Mouse (Mus musculus) hindbrain, embryonic 16.5 days (tissue): ENCODE results near the gene Neil3. TPM values are rescaled to one million over a fixed set of nuclear protein-coding genes. Genes with fewer than 3 reads are reported as not detected.

Source experiments
- ATAC-seq: fragments of 200-750 bp; cut with Nextera tagmentation; 2 replicates; pipeline ENCODE4 v1.8.0; 2017; ENCODE audit warnings: moderate TSS enrichment, moderate library complexity
- H3K27ac ChIP-seq: fragments of 300-500 bp; sonication (generic); 2 replicates; pipeline ENCODE4 v1.5.1; 2014; ENCODE audit warnings: low read depth, mild to moderate bottlenecking, control low read depth, low read length, moderate library complexity
- H3K27me3 ChIP-seq: fragments of 300-500 bp; sonication (generic); replicated peaks from 2 replicates; pipeline ENCODE4 v1.6.1; 2014; ENCODE audit warnings: low read length; ENCODE audit not compliant: control insufficient read depth, insufficient read depth
- H3K36me3 ChIP-seq: fragments of 300-500 bp; sonication (generic); 2 replicates; pipeline ENCODE4 v1.6.1; 2014; ENCODE audit warnings: mild to moderate bottlenecking, low read length, moderate library complexity, mixed read lengths; ENCODE audit not compliant: control insufficient read depth, insufficient read depth
- H3K4me1 ChIP-seq: fragments of 300-500 bp; sonication (generic); 2 replicates; pipeline ENCODE4 v1.6.1; 2014; ENCODE audit warnings: low read depth, low read length; ENCODE audit not compliant: control insufficient read depth, insufficient read depth
- H3K4me2 ChIP-seq: fragments of 300-500 bp; sonication (generic); 2 replicates; pipeline ENCODE4 v1.6.1; 2014; ENCODE audit warnings: mild to moderate bottlenecking, low read length, control low read depth, moderate library complexity
- H3K4me3 ChIP-seq: fragments of 300-500 bp; sonication (generic); 2 replicates; pipeline ENCODE4 v1.5.1; 2014; ENCODE audit warnings: mild to moderate bottlenecking, low read length, control low read depth, moderate library complexity
- H3K9ac ChIP-seq: fragments of 300-500 bp; sonication (generic); 2 replicates; pipeline ENCODE4 v1.6.1; 2014; ENCODE audit warnings: low read depth, mild to moderate bottlenecking, control low read depth, low read length, moderate library complexity
- H3K9me3 ChIP-seq: fragments of 300-500 bp; sonication (generic); 2 replicates; pipeline ENCODE4 v1.6.1; 2014; ENCODE audit warnings: mild to moderate bottlenecking, low read length, moderate library complexity; ENCODE audit not compliant: control insufficient read depth
- WGBS: fragments of 180-500 bp; shearing (Covaris S2); extraction: QIAGEN DNeasy Blood & Tissue Kit; methylation state at CpG from one replicate; pipeline ENCODE4 v1.1.7; 2014; 5-methylcytosine and 5-hydroxymethylcytosine counted together
- polyA plus RNA-seq: library from polyadenylated mRNA; unstranded; fragments of >200 nt; fragmentation: Nextera tagmentation; extraction: Ambion mirVana; gene quantifications from 2 replicates; pipeline ENCODE4 v1.2.1, GENCODE M21; 2015

Gene Neil3
- polyA plus RNA-seq = 5.5 and 5.8 TPM in 2 replicates

DNA sequence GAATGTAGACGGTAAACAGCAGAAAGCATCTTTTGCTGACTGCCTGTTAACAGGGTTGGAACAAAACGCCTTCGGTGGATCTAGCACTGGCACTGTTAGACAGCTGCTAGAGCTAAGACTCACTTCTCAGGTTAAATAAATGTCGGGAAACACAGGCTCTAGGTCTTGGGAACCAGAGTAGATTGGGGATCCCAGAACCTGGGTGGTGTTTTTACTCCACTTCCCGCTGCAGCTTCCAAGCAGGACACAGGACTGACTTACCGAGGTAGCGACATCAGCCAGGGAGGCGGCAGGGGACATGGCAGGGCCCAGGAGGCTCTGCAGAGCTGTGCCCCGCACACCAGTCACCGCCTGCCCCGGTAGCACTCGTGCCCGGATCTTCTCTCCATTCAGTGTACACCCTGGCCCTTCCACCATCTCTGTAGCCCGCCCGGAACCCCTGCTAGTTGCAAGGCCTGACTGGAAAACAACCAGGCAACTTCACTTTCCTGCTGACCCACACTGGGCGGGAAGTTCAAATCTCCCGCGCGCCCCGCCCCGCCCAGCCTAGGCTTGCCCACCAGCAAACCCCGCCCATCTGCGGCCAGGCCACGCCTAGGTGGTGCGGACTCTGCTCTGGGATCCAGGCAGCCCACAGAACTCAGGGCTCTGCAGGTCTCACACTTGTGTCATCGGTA, at the start of gene Neil3:
TSS of gene Neil3 (minus strand) at position 571 of the 677 bp plus-strand sequence.
- Histone ChIP-seq H3K36me3 (no peaks in the 10 kb centered on the region), H3K4me1 (no peaks in the 10 kb centered on the region), H3K4me3 (peak within 1 kb of the TSS; percentile 48), H3K27me3 (no peaks in the 10 kb centered on the region), H3K4me2 (peak within 1 kb of the TSS; percentile 77), H3K9me3 (no peaks in the 10 kb centered on the region), H3K9ac (peak within 1 kb of the TSS; percentile 42), H3K27ac (no peak within 1 kb of the TSS)
- 3% methylated on average over 26 of the region's 26 CpGs for WGBS
- peak; percentile 98 for ATAC-seq

DNA sequence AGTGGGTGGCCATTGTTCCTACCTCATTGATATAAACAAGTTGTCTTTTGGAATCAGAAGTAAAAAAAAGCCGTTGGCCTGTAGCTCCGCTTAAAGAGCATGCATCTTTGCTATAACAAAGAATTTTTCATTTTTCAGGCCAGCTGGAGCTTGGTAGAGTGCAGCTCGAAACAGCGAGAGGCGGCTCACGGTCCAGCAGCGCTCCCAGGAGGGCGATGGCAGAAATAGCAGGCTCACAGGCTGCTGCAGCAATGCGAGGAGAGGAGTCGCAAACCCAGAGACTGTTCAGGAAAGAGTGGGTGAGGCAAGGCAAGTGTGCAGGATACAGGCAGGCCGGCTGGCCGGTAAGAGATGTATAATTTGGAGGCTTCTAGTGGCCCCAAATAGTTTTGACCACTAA, 42.0 kb upstream of the Neil3 start:
- H3K27me3 ChIP-seq = no peaks in the 10 kb centered on the region
- no peak overlapping the region for H3K27ac ChIP-seq
- H3K9me3 ChIP-seq = no peaks in the 10 kb centered on the region
- no peak overlapping the region for H3K9ac ChIP-seq
- 0 out of 2 replicates have a peak overlapping the region, but pooled peaks have one; percentile 25 for H3K4me2 ChIP-seq
- H3K4me1 ChIP-seq = no peaks in the 10 kb centered on the region
- no peaks in the 10 kb centered on the region for H3K36me3 ChIP-seq
- WGBS = 18% methylated on average over 12 of the region's 12 CpGs
- peak; percentile 95 for ATAC-seq
- no peak overlapping the region for H3K4me3 ChIP-seq

DNA sequence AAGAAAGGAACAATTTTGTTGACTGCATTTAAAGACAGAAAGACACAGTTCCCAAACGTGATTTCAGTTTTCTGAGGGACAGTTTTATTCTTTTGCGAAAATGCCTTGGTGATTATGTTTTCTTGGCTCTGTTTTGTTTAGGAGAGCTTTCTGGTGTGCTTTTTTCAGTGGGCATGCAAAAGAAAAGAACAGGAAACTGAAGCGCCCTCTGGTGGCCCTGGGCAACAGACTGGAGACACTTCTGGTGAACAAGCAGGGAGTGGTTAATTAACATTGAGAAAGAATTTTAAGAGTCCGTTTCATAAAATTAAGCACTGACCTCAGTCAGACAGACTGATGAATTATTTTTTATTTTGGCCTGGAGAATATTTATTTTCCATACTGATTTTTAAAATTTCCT, 25.1 kb upstream of the Neil3 start:
- no peak overlapping the region for H3K4me3 ChIP-seq
- H3K9ac ChIP-seq = no peak overlapping the region
- H3K9me3 ChIP-seq = no peaks in the 10 kb centered on the region
- no peaks in the 10 kb centered on the region for H3K27me3 ChIP-seq
- H3K27ac ChIP-seq = no peak overlapping the region
- WGBS = 32% methylated on average over 4 of the region's 4 CpGs
- ATAC-seq = no peak
- H3K4me1 ChIP-seq = no peaks in the 10 kb centered on the region
- no peaks in the 10 kb centered on the region for H3K36me3 ChIP-seq
- no peak overlapping the region for H3K4me2 ChIP-seq

DNA sequence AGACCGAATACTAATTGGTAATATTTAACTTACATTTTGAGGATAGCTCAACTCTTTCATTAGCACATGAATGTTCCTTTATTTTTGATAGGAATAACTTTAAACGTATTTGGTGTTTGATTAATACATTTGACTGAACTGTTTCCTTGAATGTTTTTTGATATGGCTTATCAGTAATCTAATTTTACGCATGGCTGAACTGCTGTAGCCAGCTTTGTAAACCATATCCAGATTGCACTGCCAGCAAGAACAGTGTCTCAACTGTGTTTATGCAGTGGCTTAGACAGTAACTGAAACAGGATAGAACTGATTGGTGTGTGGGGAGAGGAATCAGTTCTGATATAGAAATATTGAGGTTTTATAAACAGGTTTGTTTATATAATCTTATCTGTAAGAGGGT, 22.6 kb upstream of the Neil3 start:
- Histone ChIP-seq H3K36me3 (no peaks in the 10 kb centered on the region), H3K4me3 (no peak overlapping the region), H3K27ac (no peak overlapping the region), H3K9me3 (no peaks in the 10 kb centered on the region), H3K4me1 (no peaks in the 10 kb centered on the region), H3K27me3 (no peaks in the 10 kb centered on the region), H3K4me2 (no peak overlapping the region), H3K9ac (no peak overlapping the region)
- WGBS = 73% methylated on average over 3 of the region's 3 CpGs
- no peak for ATAC-seq

DNA sequence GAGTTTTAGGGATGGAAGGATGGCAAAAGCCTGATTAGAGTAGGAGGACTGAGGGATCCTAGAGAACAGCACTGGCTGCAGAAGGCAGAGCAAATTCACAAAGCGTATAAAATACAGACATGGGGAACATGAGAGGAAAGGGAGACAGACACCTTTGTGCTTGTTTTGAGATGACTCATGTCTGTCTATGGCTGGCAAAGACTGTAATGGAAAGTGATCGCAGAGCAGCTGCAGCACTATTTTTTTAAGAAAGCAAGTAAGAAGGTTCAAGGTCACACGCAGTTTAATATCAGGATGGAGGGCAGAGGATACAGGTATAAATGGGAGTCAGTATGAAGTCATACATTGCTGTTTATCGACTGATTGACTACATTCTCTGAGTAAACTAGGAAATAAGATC, 8.2 kb downstream of the Neil3 start:
- ATAC-seq = no peak
- H3K27ac ChIP-seq = no peak overlapping the region
- H3K4me2 ChIP-seq = no peak overlapping the region
- no peak overlapping the region for H3K4me3 ChIP-seq
- 94% methylated on average over 4 of the region's 4 CpGs for WGBS
- H3K9me3 ChIP-seq = peaks cover 7% of the 10 kb centered on the region
- no peaks in the 10 kb centered on the region for H3K4me1 ChIP-seq
- H3K36me3 ChIP-seq = no peaks in the 10 kb centered on the region
- H3K9ac ChIP-seq = no peak overlapping the region
- H3K27me3 ChIP-seq = no peaks in the 10 kb centered on the region

DNA sequence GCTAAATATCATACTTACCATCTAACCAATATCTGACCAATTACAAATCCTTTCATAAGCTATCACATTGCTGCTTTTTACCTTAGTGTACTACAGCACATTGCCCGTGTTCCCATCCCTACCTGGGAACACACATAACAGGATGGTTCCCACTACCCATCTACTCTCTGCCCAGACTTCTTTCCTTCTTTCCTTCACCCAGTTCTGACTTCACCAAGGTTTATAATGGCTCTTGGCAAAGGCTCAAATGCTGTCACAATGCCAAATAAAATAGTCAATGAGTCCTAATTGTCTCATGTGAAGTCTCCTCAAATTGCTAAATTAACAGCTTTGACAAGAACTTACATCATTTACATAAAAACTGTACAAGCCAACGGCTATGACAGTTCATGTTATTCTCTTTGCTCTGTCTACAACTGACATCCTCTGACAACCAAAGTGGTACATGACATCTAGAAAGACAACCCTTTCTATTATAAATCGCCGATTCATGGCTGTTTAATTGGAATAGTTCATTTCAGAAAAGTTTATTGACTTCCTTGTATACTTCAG, 9.9 kb downstream of the Neil3 start:
- no peaks in the 10 kb centered on the region for H3K36me3 ChIP-seq
- H3K4me3 ChIP-seq = no peak overlapping the region
- no peak overlapping the region for H3K27ac ChIP-seq
- H3K4me2 ChIP-seq = no peak overlapping the region
- no peaks in the 10 kb centered on the region for H3K4me1 ChIP-seq
- WGBS = 78% methylated on average over 4 of the region's 4 CpGs
- no peak overlapping the region for H3K9ac ChIP-seq
- no peaks in the 10 kb centered on the region for H3K27me3 ChIP-seq
- peaks cover 7% of the 10 kb centered on the region for H3K9me3 ChIP-seq
- no peak for ATAC-seq

DNA sequence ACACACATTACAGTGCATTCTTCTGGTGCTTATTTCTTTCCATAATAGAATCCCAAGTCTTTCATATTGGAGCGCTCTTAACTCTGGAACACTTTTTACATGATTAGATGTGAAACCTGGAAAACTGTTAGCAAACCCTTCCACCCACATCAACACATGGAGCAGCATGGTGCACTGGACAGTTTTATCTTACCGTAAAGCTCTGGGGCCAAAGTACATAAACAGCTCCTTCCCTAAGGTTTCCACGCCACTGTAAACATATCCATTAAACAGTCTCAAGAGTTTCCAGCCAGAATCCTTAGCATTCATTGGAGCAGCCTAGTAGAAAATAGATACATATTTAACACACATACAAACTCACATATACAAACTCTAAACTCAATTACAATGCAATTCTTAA, 15.4 kb downstream of the Neil3 start:
- Histone ChIP-seq H3K4me3 (no peak overlapping the region), H3K9ac (no peak overlapping the region), H3K4me2 (no peak overlapping the region), H3K4me1 (no peaks in the 10 kb centered on the region), H3K36me3 (no peaks in the 10 kb centered on the region), H3K9me3 (peaks cover 7% of the 10 kb centered on the region), H3K27me3 (no peaks in the 10 kb centered on the region), H3K27ac (no peak overlapping the region)
- WGBS = 90% methylated on average over 3 of the region's 3 CpGs
- no peak for ATAC-seq

DNA sequence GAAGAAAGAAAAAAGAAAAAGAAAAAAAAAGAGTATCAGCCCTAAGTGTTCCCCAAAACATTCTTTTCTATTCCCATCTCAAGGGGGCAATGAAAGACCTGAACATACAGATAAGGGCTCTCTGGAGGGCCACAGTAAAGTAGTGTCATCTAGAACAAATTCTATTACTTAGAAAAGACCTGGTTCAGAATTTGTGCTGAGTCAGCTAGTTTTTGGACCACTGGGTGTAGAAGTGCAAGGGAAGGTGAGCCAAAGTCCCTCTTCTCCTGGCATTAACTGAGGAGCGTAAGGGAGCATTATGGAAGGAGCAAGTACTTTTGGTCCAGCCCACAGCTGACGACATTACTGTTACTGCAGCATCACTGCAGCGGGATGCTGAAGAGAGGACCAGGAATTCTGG, 19.7 kb downstream of the Neil3 start:
- Histone ChIP-seq H3K27me3 (no peaks in the 10 kb centered on the region), H3K36me3 (no peaks in the 10 kb centered on the region), H3K4me3 (no peak overlapping the region), H3K27ac (no peak overlapping the region), H3K4me1 (no peaks in the 10 kb centered on the region), H3K9me3 (no peaks in the 10 kb centered on the region), H3K4me2 (no peak overlapping the region), H3K9ac (no peak overlapping the region)
- 100% methylated on average over 3 of the region's 3 CpGs for WGBS
- ATAC-seq = no peak

DNA sequence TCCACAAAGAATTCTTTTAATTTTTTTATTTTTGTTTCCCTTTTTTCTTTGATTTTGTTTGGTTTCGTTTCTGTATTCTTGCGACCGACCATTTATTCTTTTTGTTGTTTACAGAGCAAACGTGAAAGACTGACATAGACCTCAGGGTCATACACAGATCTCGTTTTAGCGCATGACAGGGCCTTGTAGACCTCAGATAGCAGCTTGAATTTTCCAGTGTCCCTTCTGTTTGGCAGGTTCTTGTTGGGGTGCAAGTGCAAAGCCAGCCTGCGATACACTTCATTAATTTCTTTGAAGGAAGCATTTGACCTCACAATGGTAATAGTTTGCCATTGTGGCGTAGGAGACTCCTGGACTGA, 24.6 kb downstream of the Neil3 start:
- Histone ChIP-seq H3K4me3 (no peak overlapping the region), H3K4me2 (no peak overlapping the region), H3K9ac (no peak overlapping the region), H3K4me1 (no peaks in the 10 kb centered on the region), H3K27ac (no peak overlapping the region), H3K27me3 (no peaks in the 10 kb centered on the region), H3K9me3 (no peaks in the 10 kb centered on the region), H3K36me3 (no peaks in the 10 kb centered on the region)
- WGBS = 70% methylated on average over 8 of the region's 8 CpGs
- ATAC-seq = no peak
